Mouse (Mus musculus): ENCODE measurements around the gene Trp53i11. TPM values are rescaled to one million over a fixed set of nuclear protein-coding genes. Genes with fewer than 3 reads are reported as not detected.

The Trp53i11 gene
- total and polyA plus RNA-seq, 3 experiments: not detected

GRCm38 (mm10) chr2:93170845-93171200 lies 16.5 kb upstream of the Trp53i11 start:
- TF ChIP-seq HCFC1 (IDR thresholded peaks at IDR 0.05; ENCODE audit: low read depth, low read length) (no peak), GABPA (IDR thresholded peaks at IDR 0.05; ENCODE audit: low read depth, low read length) (no peak), EP300 (IDR thresholded peaks at IDR 0.05; ENCODE audit: low read depth in 1 of 2, low read length in 2 of 2) (no peak), MAZ (IDR thresholded peaks at IDR 0.05; ENCODE audit: low read depth, low read length) (no peak), SIN3A (IDR thresholded peaks at IDR 0.05; ENCODE audit: low read length) (no peak), MYC (IDR thresholded peaks at IDR 0.05; ENCODE audit: low read depth, low read length) (no peak), UBTF (IDR thresholded peaks at IDR 0.05; ENCODE audit: borderline replicate concordance, insufficient read depth, low read depth, low read length) (no peak), MEF2A (IDR thresholded peaks at IDR 0.05; ENCODE audit: extremely low read depth, insufficient replicate concordance, low read depth, low read length, poor library complexity, severe bottlenecking) (no peak), E2F4 (IDR thresholded peaks at IDR 0.05; ENCODE audit: borderline replicate concordance, low read depth, low read length) (no peak), GATA1 (IDR thresholded peaks at IDR 0.05; ENCODE audit: low read depth, low read length) (no peak)
- Histone ChIP-seq H3K36me3 (ENCODE audit: control insufficient read depth in 1 of 2, insufficient read depth in 2 of 2, low read length in 2 of 2) (peaks cover 0 to 11% of the 10 kb centered on the region in 2 experiments; a peak in 2 of 4 replicates), H3K4me1 (ENCODE audit: control insufficient read depth in 1 of 2, insufficient read depth in 2 of 2, low read length in 2 of 2) (peaks cover 11 to 18% of the 10 kb centered on the region in 2 experiments), H3K9me3 (replicated peaks; ENCODE audit: insufficient read depth, low read length) (no peaks in the 10 kb centered on the region), H3K4me3 (ENCODE audit: control insufficient read depth in 1 of 2, insufficient read depth in 1 of 2, low read depth in 2 of 2, low read length in 2 of 2) (no peak overlapping the region), H3K79me2 (ENCODE audit: control insufficient read depth, insufficient read depth, low read length, poor library complexity) (no peaks in the 10 kb centered on the region), H3K27me3 (ENCODE audit: control insufficient read depth in 1 of 2, insufficient read depth in 2 of 2, low read length in 2 of 2) (peaks cover 2 to 11% of the 10 kb centered on the region in 2 experiments; a peak in 3 of 4 replicates), H3K9ac (ENCODE audit: control insufficient read depth, low read depth, low read length, poor library complexity, severe bottlenecking) (no peak overlapping the region), H3K27ac (ENCODE audit: control insufficient read depth, low read depth, low read length) (no peak overlapping the region)
- no peak for DNase-seq (ENCODE audit: low read depth, low spot score)

GRCm38 (mm10) chr2:93171929-93172328 lies 15.4 kb upstream of the Trp53i11 start:
- no peak overlapping the region for H3K9ac ChIP-seq (ENCODE audit: control insufficient read depth, low read depth, low read length, poor library complexity, severe bottlenecking)
- TF ChIP-seq MYC (IDR thresholded peaks at IDR 0.05; ENCODE audit: low read depth, low read length): no peak
- TF ChIP-seq ZMIZ1 (IDR thresholded peaks at IDR 0.05; ENCODE audit: low read depth, low read length): no peak
- no peak for TF ChIP-seq RCOR1 (IDR thresholded peaks at IDR 0.05; ENCODE audit: low read depth, low read length)
- TF ChIP-seq ZNF384 (IDR thresholded peaks at IDR 0.05; ENCODE audit: low read depth, low read length): no peak
- no peak for TF ChIP-seq MAX (IDR thresholded peaks at IDR 0.05; ENCODE audit: low read length)
- no peak for TF ChIP-seq ETS1 (IDR thresholded peaks at IDR 0.05; ENCODE audit: low read depth, low read length)
- TF ChIP-seq CTCF (IDR thresholded peaks at IDR 0.05 in 2 of 3, conservative IDR thresholded peaks at IDR 0.05 in 1 of 3; ENCODE audit: control insufficient read depth in 1 of 3, insufficient read depth in 1 of 3, low read depth in 2 of 3, low read length in 3 of 3, poor library complexity in 1 of 3, severe bottlenecking in 1 of 3): no peak
- TF ChIP-seq MAFK (IDR thresholded peaks at IDR 0.05; ENCODE audit: borderline replicate concordance, low read depth, low read length): no peak
- no peak for TF ChIP-seq SIN3A (IDR thresholded peaks at IDR 0.05; ENCODE audit: low read length)
- H3K79me2 ChIP-seq (ENCODE audit: control insufficient read depth, insufficient read depth, low read length, poor library complexity): no peaks in the 10 kb centered on the region
- no peaks in the 10 kb centered on the region for H3K9me3 ChIP-seq (replicated peaks; ENCODE audit: insufficient read depth, low read length)
- H3K27me3 ChIP-seq (ENCODE audit: control insufficient read depth in 1 of 2, insufficient read depth in 2 of 2, low read length in 2 of 2): peaks cover 2 to 11% of the 10 kb centered on the region in 2 experiments; a peak in 3 of 4 replicates
- peaks cover 4 to 9% of the 10 kb centered on the region in 2 experiments for H3K4me1 ChIP-seq (ENCODE audit: control insufficient read depth in 1 of 2, insufficient read depth in 2 of 2, low read length in 2 of 2)
- H3K27ac ChIP-seq (ENCODE audit: control insufficient read depth, low read depth, low read length): no peak overlapping the region
- peaks cover 0 to 6% of the 10 kb centered on the region in 2 experiments; a peak in 2 of 4 replicates for H3K36me3 ChIP-seq (ENCODE audit: control insufficient read depth in 1 of 2, insufficient read depth in 2 of 2, low read length in 2 of 2)
- H3K4me3 ChIP-seq (ENCODE audit: control insufficient read depth in 1 of 2, insufficient read depth in 1 of 2, low read depth in 2 of 2, low read length in 2 of 2): no peak overlapping the region
- no peak for DNase-seq (ENCODE audit: low read depth, low spot score)
